Mouse (Mus musculus) T-helper 1 cell (primary cell): Measurements from ENCODE around the gene Gm4871.
"Not testable (repeated sequence)": the region's sequence is repeated elsewhere in the genome, so short reads cannot be mapped to it uniquely, and the experiment has no call there.

ENCODE experiments used
- in situ Hi-C: fragments of 300-600 bp; cut with MboI, MseI; formaldehyde crosslinking; loops from one replicate; pipeline ENCODE4 v1.15.1; 2025; ENCODE audit warnings: high pct_unique_total_duplicates

Gene Gm4871

GRCm38 (mm10) chr5:145032391-145032790 is at the start of gene Gm4871:
TSS of gene Gm4871 (minus strand) at chr5:145032754.
- in situ Hi-C loops, result not testable (repeated sequence)

DNA sequence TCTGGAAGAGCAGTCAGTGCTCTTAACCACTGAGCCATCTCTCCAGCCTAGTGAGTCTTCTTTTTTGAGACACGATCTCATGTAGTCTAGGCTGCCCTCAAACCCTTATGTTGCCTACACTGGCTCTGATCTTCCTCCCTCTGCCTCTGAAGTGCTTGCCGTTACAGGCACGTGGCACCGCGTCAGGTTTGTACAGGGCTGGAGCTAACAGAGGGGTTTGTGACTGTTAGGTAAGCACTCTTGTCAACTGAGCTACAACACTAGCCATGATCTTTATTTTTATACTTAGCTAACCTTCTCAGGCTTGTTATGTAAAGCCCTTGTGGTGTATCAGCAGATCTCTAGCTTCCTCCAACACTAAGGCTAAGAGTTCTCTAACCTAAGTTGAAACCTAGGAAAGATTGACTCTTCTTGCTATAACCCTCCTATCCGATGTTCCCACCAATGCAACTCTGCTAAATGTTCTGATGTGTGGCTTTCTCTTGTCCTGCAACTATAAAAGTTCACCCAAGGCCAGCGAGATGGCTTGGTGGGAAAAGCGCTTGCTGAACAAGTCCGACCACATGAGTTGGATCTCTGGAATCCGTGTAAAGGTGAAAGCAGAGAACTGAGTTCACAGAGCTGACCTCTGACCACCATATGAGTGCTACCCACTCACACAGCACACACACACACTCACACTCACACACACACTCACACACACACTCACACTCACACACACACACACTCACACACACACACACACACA is 49.5 kb upstream of the Gm4871 start:
- in situ Hi-C loops, result no loop called here

- in situ Hi-C loops, result no loop called here
Measured at GRCm38 (mm10) chr5:145075081-145075480, 42.5 kb upstream of the Gm4871 start.

- in situ Hi-C loops, result no loop called here
Measured at GRCm38 (mm10) chr5:145071342-145071741, 38.8 kb upstream of the Gm4871 start.

DNA sequence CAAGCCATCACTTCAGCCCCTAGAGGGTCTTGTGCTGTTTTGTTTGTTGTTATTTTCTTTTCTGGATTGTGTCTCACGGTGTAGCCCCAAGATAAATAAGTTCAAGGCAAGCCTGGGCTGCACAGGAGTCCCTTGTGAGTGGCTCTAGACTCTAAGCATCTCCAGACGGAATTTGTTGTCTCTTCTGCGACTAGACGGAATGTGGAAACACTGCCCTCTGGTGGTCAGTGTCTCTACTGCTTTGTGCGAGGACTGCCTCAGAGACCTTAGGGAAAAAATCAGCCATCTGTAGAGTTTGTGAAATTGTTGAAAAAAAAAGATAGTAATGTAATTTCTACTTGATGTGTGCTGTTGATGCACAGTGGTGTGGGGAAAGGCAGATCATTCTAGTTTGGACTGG is 37.2 kb upstream of the Gm4871 start:
- in situ Hi-C loops, result no loop called here

- in situ Hi-C loops, result no loop called here
Measured at GRCm38 (mm10) chr5:145068863-145069262, 36.3 kb upstream of the Gm4871 start.

DNA sequence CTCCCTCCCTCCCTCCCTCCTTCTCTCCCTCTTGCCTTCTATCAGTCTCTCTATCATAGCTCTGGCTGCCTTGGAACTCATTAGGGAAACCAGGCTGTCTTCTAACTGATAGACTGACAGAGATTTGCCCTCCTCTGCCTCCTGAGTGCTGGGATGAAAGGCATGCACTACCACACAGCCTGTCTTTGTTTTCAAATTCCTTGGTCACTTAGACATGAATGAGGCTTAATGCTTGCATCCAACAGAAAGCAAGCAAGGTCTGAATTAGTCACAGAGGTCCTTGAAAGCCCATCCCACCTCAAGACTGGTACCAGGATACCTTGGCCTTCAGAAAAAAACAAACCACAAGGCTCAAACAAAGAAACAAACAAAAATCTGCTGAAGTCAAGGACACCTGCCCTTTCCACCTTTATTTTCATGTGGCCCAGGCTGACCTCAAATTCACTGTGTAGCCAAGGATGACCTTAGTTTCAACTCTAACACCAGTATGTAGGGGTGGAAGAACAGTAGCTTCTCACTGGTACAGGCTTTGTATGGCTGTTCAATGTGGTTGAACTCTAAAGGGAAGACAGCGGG is 32.3 kb upstream of the Gm4871 start:
- in situ Hi-C loops, result no loop called here

DNA sequence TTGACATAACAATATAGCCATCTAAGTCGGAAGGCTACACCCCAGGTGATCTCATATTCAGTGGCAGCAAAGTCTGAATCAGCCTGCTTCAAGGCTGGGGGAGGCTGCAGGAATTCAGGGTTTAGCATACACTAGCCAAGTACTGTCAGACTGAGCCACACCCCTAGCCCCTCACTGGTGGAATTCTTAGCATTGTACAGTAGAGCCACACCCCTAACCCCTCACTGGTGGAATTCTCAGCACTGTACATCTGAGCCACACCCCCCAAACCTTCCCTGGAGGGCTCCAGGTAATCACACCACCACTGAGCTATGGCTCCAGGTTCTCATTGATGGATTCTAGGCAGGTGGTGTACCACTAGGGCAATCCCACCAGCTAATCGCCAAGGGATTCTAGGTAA is 27.0 kb upstream of the Gm4871 start:
- in situ Hi-C loops, result no loop called here

DNA sequence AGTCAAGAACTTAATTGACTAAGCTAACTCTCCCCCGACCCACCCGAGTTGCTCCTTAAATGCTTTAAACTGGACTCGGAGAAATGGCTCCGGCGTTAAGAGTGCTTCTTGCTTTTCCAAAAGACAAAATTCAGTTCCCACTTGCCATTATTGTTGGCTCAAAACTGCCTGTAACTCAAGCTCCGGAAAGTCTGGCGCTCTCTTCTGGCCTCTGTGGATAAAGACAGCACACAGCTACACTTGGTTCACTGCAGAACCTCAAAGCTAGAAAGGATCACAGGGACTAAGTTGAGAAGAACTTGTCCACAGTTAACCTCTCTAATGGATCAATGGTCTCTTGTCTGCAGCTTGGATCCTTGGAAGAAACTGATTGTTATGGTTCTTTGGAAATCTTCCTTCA is 26.2 kb upstream of the Gm4871 start:
- in situ Hi-C loops, result no loop called here

DNA sequence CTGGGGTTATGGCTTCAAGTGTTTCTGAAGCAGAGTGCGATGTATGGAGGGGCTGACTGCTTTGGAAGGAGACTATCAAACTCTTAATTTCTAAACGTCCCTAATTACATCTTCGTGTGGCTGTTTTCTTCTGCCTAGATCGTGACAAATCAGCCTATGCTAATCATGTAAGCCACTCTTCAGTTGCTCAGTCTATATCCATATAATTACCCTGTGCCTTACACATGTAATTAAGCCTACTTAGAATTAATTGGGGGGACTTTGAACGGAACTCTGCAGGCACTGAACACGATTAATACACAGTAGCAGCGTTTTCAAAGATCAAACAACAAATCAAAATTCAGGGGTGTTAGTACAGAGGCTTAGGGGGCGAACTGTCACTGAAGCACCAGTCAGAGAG is 25.4 kb upstream of the Gm4871 start:
- in situ Hi-C loops, result no loop called here

- in situ Hi-C loops, result not testable (repeated sequence)
Measured at GRCm38 (mm10) chr5:145054187-145054586, 21.6 kb upstream of the Gm4871 start.

DNA sequence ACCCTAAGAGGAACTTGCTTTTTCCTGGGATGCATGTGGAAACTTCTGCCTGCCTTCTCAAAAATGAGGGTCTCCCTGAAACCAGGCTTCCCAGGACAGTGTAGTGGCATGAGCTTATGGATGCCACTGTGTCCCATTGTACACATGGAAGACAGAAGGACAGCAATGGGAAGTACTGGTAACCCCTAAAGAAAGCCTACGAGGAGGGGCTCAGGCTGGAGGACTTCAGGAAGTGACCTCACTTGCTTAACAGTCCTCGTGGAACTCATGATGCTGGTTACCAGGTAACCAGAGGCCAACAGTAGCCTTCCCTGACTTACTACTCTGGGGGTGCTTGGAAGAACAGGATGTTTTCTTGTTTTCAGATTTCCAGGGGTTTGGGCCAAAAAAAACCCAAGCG is 10.1 kb upstream of the Gm4871 start, which contains the start of gene 1700018F24Rik:
Gene 1700018F24Rik, plus strand, starts transcription at position 301 of the 400 bp plus-strand sequence.
- in situ Hi-C loops, result not testable (repeated sequence)

DNA sequence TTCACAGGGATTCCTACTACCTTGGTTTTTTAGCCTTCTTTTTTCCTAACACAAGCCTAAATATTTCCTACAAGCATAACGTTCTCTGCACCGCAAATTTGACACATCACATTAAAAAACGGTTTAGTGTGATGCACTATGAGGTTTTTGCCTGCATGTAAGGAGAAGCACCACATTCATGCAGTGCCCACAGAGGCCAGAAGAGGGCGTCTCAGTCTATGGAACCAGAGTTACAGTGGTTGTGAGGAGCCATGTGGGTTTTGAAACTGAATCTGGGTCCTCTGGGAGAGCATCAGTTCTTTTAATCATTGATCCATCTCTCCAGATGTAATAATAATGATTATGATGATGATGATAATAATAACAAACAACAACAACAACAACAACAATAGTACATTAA is 9.1 kb upstream of the Gm4871 start:
- in situ Hi-C loops, result no loop called here

GRCm38 (mm10) chr5:145030476-145030875 is 2.1 kb downstream of the Gm4871 start:
- in situ Hi-C loops, result not testable (repeated sequence)

DNA sequence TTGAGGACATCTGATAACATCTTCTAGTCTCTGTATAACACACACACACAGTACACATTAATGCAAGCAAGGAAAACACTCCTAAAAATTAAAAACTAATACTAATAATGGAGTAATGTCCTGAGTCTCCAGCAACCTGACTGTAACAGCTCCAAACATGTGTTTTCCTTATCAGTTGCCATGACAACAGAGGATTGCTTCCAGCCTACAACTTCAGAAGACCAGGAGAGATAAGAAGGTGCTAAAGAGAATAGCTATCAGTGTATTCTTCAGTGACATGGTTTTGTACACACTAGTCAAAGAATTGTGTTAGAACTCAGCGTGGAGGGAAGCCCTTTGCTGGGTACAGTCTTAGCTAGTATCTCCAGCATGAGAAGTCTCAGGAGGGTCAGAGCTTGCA is 11.8 kb downstream of the Gm4871 start:
- in situ Hi-C loops, result not testable (repeated sequence)

DNA sequence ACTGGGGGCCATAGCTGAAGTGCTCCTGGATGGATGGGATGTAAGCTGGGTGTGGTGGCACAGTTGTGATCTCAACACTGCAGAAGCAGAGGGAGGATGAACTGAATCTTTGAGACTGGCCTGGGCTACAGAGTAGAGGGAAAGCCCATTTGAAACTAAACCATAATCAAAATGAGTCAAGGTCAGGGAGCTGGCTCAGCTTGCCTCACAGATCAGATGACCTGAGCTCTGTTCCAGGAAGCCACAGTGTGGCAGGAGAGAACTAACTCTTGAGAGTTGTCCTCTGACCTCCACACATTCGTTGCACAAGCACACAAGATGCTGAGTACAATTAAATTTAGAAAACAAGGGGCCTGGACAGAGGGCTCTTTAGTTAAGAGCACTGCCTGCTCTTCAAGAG is 12.3 kb downstream of the Gm4871 start:
- in situ Hi-C loops, result not testable (repeated sequence)

GRCm38 (mm10) chr5:145016761-145017160 is 15.8 kb downstream of the Gm4871 start:
- in situ Hi-C loops, result not testable (repeated sequence)

DNA sequence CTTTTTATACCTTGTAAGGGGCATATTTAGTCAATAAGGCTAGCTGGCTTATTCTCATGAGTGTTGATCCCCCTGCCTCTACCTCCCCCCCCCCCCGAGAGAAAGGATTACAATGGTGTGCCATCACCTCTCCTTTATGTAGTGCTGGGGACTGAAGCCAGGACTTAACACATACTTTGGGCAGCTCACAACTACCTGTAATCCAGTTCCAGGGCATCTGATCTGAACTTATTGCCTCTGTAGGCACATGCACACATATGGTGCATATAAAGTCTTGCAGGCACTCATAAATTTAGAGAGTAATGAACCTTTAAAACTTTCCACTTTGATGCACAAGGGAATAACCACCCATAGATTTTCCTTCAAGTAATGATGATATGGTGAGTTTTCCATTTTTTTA is 18.3 kb downstream of the Gm4871 start:
- in situ Hi-C loops, result no loop called here

- in situ Hi-C loops, result no loop called here
Measured at GRCm38 (mm10) chr5:145008878-145009659, 23.5 kb downstream of the Gm4871 start.

DNA sequence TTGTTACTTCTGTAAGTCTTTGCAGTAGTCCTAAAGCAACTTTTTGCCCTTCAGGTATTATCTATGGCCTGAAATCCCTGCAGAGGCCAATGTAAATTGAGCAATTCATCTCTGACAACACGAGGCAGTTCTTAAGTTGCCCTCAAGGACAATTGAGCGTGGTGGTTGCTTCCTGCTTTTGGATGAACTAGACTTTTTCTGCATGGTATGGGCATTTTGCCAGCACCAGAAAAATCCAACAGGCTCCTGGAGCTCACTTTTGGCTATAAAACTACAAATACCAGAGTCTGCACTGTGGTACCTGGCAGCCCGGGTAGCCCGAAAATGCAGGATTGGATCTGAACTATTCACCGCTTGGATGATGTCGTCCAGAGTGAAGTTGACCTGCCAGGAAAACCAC is 27.0 kb downstream of the Gm4871 start:
- in situ Hi-C loops, result no loop called here

- in situ Hi-C loops, result no loop called here
Measured at GRCm38 (mm10) chr5:145004495-145004894, 28.1 kb downstream of the Gm4871 start.

DNA sequence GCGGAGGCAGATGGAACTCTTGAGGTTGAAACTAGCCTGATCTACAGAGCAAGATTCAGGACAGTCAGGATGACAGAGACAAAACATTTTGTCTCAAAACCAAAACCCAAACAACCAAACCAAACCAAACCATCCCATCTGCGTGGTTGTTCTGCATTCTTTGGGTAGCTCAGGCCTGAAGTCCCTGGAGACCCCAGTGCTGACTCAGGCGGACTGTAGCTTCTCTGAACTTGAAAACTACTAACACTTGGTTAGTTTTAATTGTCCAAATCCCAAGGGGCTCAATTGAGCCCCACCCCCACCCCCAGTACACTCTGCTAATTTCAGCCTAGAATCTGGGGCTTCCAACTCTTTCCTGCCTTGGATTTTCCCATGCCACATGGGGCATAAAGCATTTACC is 29.2 kb downstream of the Gm4871 start:
- in situ Hi-C loops, result no loop called here

DNA sequence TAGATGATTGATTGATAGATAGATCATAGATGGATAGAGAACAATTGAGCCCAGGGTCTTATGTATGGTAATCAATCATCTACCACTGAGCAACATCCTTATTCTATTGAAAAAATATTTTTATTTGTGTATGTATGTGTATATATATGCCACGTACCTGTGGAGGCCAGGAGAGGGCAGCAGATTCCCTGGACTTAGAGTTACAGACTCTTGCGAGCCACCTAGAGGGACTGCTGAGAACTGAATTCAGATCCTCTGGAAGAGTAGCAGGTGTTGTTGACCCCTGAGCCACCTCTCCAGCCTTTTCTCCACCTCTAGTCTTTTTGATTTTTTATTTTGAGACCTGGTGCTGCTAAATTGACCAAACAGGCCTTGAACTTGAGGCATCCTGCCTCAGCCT is 34.1 kb downstream of the Gm4871 start:
- in situ Hi-C loops, result no loop called here
